Mouse (Mus musculus) megakaryocyte, adult 5-6 weeks (primary cell): Measurements from ENCODE around the gene Rasl11a. TPM values are rescaled to one million over a fixed set of nuclear protein-coding genes. Genes with fewer than 3 reads are reported as not detected.
"Not testable (repeated sequence)": the region's sequence is repeated elsewhere in the genome, so short reads cannot be mapped to it uniquely, and the experiment has no call there.

Experiments used
- ATAC-seq: 2 replicates; pipeline ENCODE4 v1.8.0; 2016; ENCODE audit warnings: mild to moderate bottlenecking, inconsistent platforms; ENCODE audit not compliant: poor library complexity, severe bottlenecking
- total RNA-seq, 2 experiments: library from RNA; stranded (forward) in 1 of 2; stranded (reverse) in 1 of 2; fragments of 153-499, 151-499 nt in 1 of 2; fragments of 221-1000, 200-1000 nt in 1 of 2; gene quantifications; 2 replicates each; pipeline versions ENCODE4 v1.2.3 to v1.2.4; 2015 to 2017

Rasl11a gene
- total RNA-seq, 2 experiments from 2014 or later, result not detected

- no peak for ATAC-seq
Observed at GRCm38 (mm10) chr5:146883486-146884272, 38.8 kb downstream of the Rasl11a start.

- 0 out of 2 replicates have a peak, but pooled peaks have one; percentile 35 for ATAC-seq
Observed at GRCm38 (mm10) chr5:146891127-146891526, 46.3 kb downstream of the Rasl11a start.

- no peak for ATAC-seq
Observed at GRCm38 (mm10) chr5:146892904-146893303, 48.0 kb downstream of the Rasl11a start.

- ATAC-seq, result no peak
Observed at GRCm38 (mm10) chr5:146893478-146894182, 48.8 kb downstream of the Rasl11a start.

GRCm38 (mm10) chr5:146895667-146896066, 50.8 kb downstream of the Rasl11a start:
- ATAC-seq, result not testable (repeated sequence)

- ATAC-seq, result peak; percentile 78
Observed at GRCm38 (mm10) chr5:146896973-146897372, 52.1 kb downstream of the Rasl11a start.

Other genes starting within 250 kb of the Rasl11a start
- 36.8 and 41.3 TPM in 2 replicates for gene Usp12, start 50.1 kb upstream of the Rasl11a start, total RNA-seq (2015)
- gene Usp12, start 50.1 kb upstream of the Rasl11a start, total RNA-seq (2017), result 50.9 and 55.8 TPM in 2 replicates
- gene Rpl21, start 12.2 kb upstream of the Rasl11a start, total RNA-seq (2015), result 1,886 and 1,948 TPM in 2 replicates
- 1,623 and 1,719 TPM in 2 replicates for gene Rpl21, start 12.2 kb upstream of the Rasl11a start, total RNA-seq (2017)
- 67.9 and 73.6 TPM in 2 replicates for gene Gtf3a, start 103.6 kb downstream of the Rasl11a start, total RNA-seq (2015)
- gene Gtf3a, start 103.6 kb downstream of the Rasl11a start, total RNA-seq (2017), result 93.2 and 95.0 TPM in 2 replicates
- gene Mtif3, start 118.7 kb downstream of the Rasl11a start, total RNA-seq (2015), result 7.1 and 8.9 TPM in 2 replicates
- gene Mtif3, start 118.7 kb downstream of the Rasl11a start, total RNA-seq (2017), result 30.7 and 37.1 TPM in 2 replicates
- 5.0 and 6.8 TPM in 2 replicates for gene Lnx2, start 231.5 kb downstream of the Rasl11a start, total RNA-seq (2015)
- gene Lnx2, start 231.5 kb downstream of the Rasl11a start, total RNA-seq (2017), result 9.7 and 10.4 TPM in 2 replicates
- gene Polr1d, start 232.0 kb downstream of the Rasl11a start, total RNA-seq (2015), result 126 and 134 TPM in 2 replicates
- gene Polr1d, start 232.0 kb downstream of the Rasl11a start, total RNA-seq (2017), result 107 and 113 TPM in 2 replicates